Mouse (Mus musculus): Measurements from ENCODE around the gene Pdzrn3. TPM values are rescaled to one million over a fixed set of nuclear protein-coding genes. Genes with fewer than 3 reads are reported as not detected.

Gene Pdzrn3
- total and polyA plus RNA-seq, 2 experiments from 2014 or later: 11.2 to 35.3 TPM

- WGBS: 48% methylated on average over 10 of the region's 10 CpGs
- Histone ChIP-seq H3K4me1 (ENCODE audit: insufficient read depth, low read length) (no peaks in the 10 kb centered on the region), H3K27ac (no peak overlapping the region), H3K9ac (replicated peaks; ENCODE audit: low read length) (no peak overlapping the region), H3K4me2 (ENCODE audit: low read depth, low read length) (no peak overlapping the region), H3K9me3 (ENCODE audit: low read length) (no peaks in the 10 kb centered on the region), H3K4me3 (ENCODE audit: low read length) (no peak overlapping the region), H3K27me3 (ENCODE audit: insufficient read depth, low read length) (no peaks in the 10 kb centered on the region), H3K36me3 (ENCODE audit: insufficient read depth, low read length) (no peaks in the 10 kb centered on the region)
- ATAC-seq (no peak), DNase-seq (ENCODE audit: low spot score) (no peak)
- no peak for TF ChIP-seq CTCF (IDR thresholded peaks at IDR 0.05; ENCODE audit: low read depth)
These were observed 108.2 kb downstream of the Pdzrn3 start for GRCm38 (mm10) chr6:101269335-101270094.

- ATAC-seq: no peak
These were observed 109.4 kb downstream of the Pdzrn3 start for GRCm38 (mm10) chr6:101268266-101268665.

GRCm38 (mm10) chr6:101266787-101267186 is 110.9 kb downstream of the Pdzrn3 start:
- Histone ChIP-seq H3K9me3 (ENCODE audit: low read length) (no peaks in the 10 kb centered on the region), H3K4me3 (ENCODE audit: low read length) (no peak overlapping the region), H3K9ac (replicated peaks; ENCODE audit: low read length) (no peak overlapping the region), H3K4me2 (ENCODE audit: low read depth, low read length) (no peak overlapping the region), H3K27me3 (ENCODE audit: insufficient read depth, low read length) (no peaks in the 10 kb centered on the region), H3K36me3 (ENCODE audit: insufficient read depth, low read length) (no peaks in the 10 kb centered on the region), H3K4me1 (ENCODE audit: insufficient read depth, low read length) (no peaks in the 10 kb centered on the region), H3K27ac (no peak overlapping the region)
- ATAC-seq: peak; percentile 50; the same call in 1 of the 2 replicates
- DNase-seq (ENCODE audit: low spot score): peak; percentile 85
- peak; percentile 87 for TF ChIP-seq CTCF (IDR thresholded peaks at IDR 0.05; ENCODE audit: low read depth)
- 34% methylated on average over 1 of the region's 1 CpGs for WGBS

More at GRCm38 (mm10) chr6:101268266-101268665, 109.4 kb downstream of the Pdzrn3 start:
- H3K36me3 ChIP-seq (ENCODE audit: insufficient read depth, low read length): no peaks in the 10 kb centered on the region
- no peak overlapping the region for H3K27ac ChIP-seq
- no peaks in the 10 kb centered on the region for H3K4me1 ChIP-seq (ENCODE audit: insufficient read depth, low read length)
- no peak overlapping the region for H3K9ac ChIP-seq (replicated peaks; ENCODE audit: low read length)
- no peak for DNase-seq (ENCODE audit: low spot score)
- H3K4me3 ChIP-seq (ENCODE audit: low read length): no peak overlapping the region
- H3K27me3 ChIP-seq (ENCODE audit: insufficient read depth, low read length): no peaks in the 10 kb centered on the region
- no peaks in the 10 kb centered on the region for H3K9me3 ChIP-seq (ENCODE audit: low read length)
- H3K4me2 ChIP-seq (ENCODE audit: low read depth, low read length): no peak overlapping the region
- no peak for TF ChIP-seq CTCF (IDR thresholded peaks at IDR 0.05; ENCODE audit: low read depth)
- WGBS: 31% methylated on average over 1 of the region's 1 CpGs

GRCm38 (mm10) chr6:101263544-101263943 is 114.2 kb downstream of the Pdzrn3 start:
- DNase-seq (ENCODE audit: low spot score): peak; percentile 26
- WGBS: 18% methylated on average over 4 of the region's 4 CpGs
- ATAC-seq: no peak

GRCm38 (mm10) chr6:101261513-101261912 is 116.2 kb downstream of the Pdzrn3 start:
- Histone ChIP-seq H3K27me3 (ENCODE audit: insufficient read depth, low read length) (no peaks in the 10 kb centered on the region), H3K4me1 (ENCODE audit: insufficient read depth, low read length) (0 out of 2 replicates have a peak, but pooled peaks cover 3% of the 10 kb centered on the region), H3K9me3 (ENCODE audit: low read length) (no peaks in the 10 kb centered on the region), H3K4me2 (ENCODE audit: low read depth, low read length) (no peak overlapping the region), H3K36me3 (ENCODE audit: insufficient read depth, low read length) (no peaks in the 10 kb centered on the region), H3K27ac (no peak overlapping the region), H3K4me3 (ENCODE audit: low read length) (no peak overlapping the region), H3K9ac (replicated peaks; ENCODE audit: low read length) (no peak overlapping the region)
- WGBS: 7% methylated on average over 4 of the region's 4 CpGs
- no peak for ATAC-seq
- peak; percentile 84 for TF ChIP-seq CTCF (IDR thresholded peaks at IDR 0.05; ENCODE audit: low read depth)
- DNase-seq (ENCODE audit: low spot score): peak; percentile 88

More at GRCm38 (mm10) chr6:101263544-101263943, 114.2 kb downstream of the Pdzrn3 start:
- H3K4me3 ChIP-seq (ENCODE audit: low read length): no peak overlapping the region
- no peak overlapping the region for H3K27ac ChIP-seq
- H3K9ac ChIP-seq (replicated peaks; ENCODE audit: low read length): no peak overlapping the region
- no peak for TF ChIP-seq CTCF (IDR thresholded peaks at IDR 0.05; ENCODE audit: low read depth)
- no peaks in the 10 kb centered on the region for H3K27me3 ChIP-seq (ENCODE audit: insufficient read depth, low read length)
- H3K4me2 ChIP-seq (ENCODE audit: low read depth, low read length): no peak overlapping the region
- H3K36me3 ChIP-seq (ENCODE audit: insufficient read depth, low read length): no peaks in the 10 kb centered on the region
- no peaks in the 10 kb centered on the region for H3K9me3 ChIP-seq (ENCODE audit: low read length)
- H3K4me1 ChIP-seq (ENCODE audit: insufficient read depth, low read length): 0 out of 2 replicates have a peak, but pooled peaks cover 3% of the 10 kb centered on the region

GRCm38 (mm10) chr6:101259411-101259810 is 118.3 kb downstream of the Pdzrn3 start:
- no peak for ATAC-seq

GRCm38 (mm10) chr6:101257418-101257817 is 120.3 kb downstream of the Pdzrn3 start:
- Histone ChIP-seq H3K27ac (no peak overlapping the region), H3K27me3 (ENCODE audit: insufficient read depth, low read length) (no peaks in the 10 kb centered on the region), H3K4me1 (ENCODE audit: insufficient read depth, low read length) (peaks cover 3% of the 10 kb centered on the region; the same call in 1 of the 2 replicates), H3K9ac (replicated peaks; ENCODE audit: low read length) (no peak overlapping the region), H3K36me3 (ENCODE audit: insufficient read depth, low read length) (no peaks in the 10 kb centered on the region), H3K4me2 (ENCODE audit: low read depth, low read length) (no peak overlapping the region), H3K4me3 (ENCODE audit: low read length) (no peak overlapping the region), H3K9me3 (ENCODE audit: low read length) (no peaks in the 10 kb centered on the region)
- ATAC-seq: no peak
- DNase-seq (ENCODE audit: low spot score): no peak
- TF ChIP-seq CTCF (IDR thresholded peaks at IDR 0.05; ENCODE audit: low read depth): no peak
- 92% methylated on average over 6 of the region's 6 CpGs for WGBS

More at GRCm38 (mm10) chr6:101259411-101259810, 118.3 kb downstream of the Pdzrn3 start:
- Histone ChIP-seq H3K27me3 (ENCODE audit: insufficient read depth, low read length) (no peaks in the 10 kb centered on the region), H3K4me3 (ENCODE audit: low read length) (no peak overlapping the region), H3K9me3 (ENCODE audit: low read length) (no peaks in the 10 kb centered on the region), H3K9ac (replicated peaks; ENCODE audit: low read length) (no peak overlapping the region), H3K36me3 (ENCODE audit: insufficient read depth, low read length) (no peaks in the 10 kb centered on the region), H3K4me1 (ENCODE audit: insufficient read depth, low read length) (0 out of 2 replicates have a peak, but pooled peaks cover 3% of the 10 kb centered on the region), H3K4me2 (ENCODE audit: low read depth, low read length) (no peak overlapping the region), H3K27ac (no peak overlapping the region)
- DNase-seq (ENCODE audit: low spot score): peak; percentile 45
- no peak for TF ChIP-seq CTCF (IDR thresholded peaks at IDR 0.05; ENCODE audit: low read depth)
- 48% methylated on average over 5 of the region's 5 CpGs for WGBS

All from hindbrain, postnatal 0 days (tissue).